ENCODE assay signal across 20 mouse cellular contexts in the genomic region with DNA sequence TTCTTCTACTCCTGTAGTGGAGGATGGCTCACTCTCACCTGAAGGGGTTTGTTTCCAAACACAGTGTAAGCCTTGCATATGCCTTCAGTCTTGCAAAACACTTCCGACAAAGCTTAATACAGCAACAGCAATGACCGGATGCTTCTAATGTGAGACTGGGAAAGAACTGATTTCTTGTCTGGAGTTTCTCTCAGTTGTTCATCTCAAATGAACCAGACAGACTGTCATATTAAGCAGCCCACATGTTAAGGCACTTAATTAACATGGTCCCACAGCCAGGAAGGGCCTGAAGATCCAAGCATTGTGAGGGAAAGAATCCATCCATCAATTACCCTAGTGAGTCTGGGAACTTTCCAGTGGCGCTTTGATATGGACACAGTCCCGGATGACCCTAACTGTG. TPM values are rescaled to one million over a fixed set of nuclear protein-coding genes. Genes with fewer than 3 reads are reported as not detected.
A peak's percentile ranks its signal among the peaks of the same experiment; 100 is the strongest.
DNase-seq lines count a peak whose midpoint lies in the region; ATAC-seq lines count a peak whose summit lies in the region.
"Had no signal": no experiment of that assay in that cellular context is flagged by ENCODE, and none has a peak within 500 bp of the region (broad histone marks: within the 10 kb centered on the region; RNA-seq: fewer than 3 reads in every experiment).

No protein-coding gene starts in this region.

- peaks cover 12% of the 10 kb centered on the region for H3K4me1 ChIP-seq in hindbrain, embryonic 13.5 days (replicated peaks)
- H3K4me1 ChIP-seq in hindbrain, embryonic 16.5 days (ENCODE audit: control insufficient read depth, insufficient read depth, low read depth, low read length), result no peaks in the 10 kb centered on the region
- H3K4me1 ChIP-seq in neural tube, embryonic 13.5 days (replicated peaks), result peaks cover 16% of the 10 kb centered on the region
- H3K4me1 ChIP-seq: embryonic facial prominence, embryonic 10.5 days; embryonic facial prominence, embryonic 12.5 days; forebrain, embryonic 13.5 days; forebrain, embryonic 15.5 days had no signal

- H3K4me2 ChIP-seq in hindbrain, embryonic 13.5 days, result no peak overlapping the region
- H3K4me2 ChIP-seq in hindbrain, embryonic 16.5 days (ENCODE audit: low read length), result no peak overlapping the region
- H3K4me2 ChIP-seq in neural tube, embryonic 13.5 days, result no peak overlapping the region
- H3K4me2 ChIP-seq: embryonic facial prominence, embryonic 12.5 days; forebrain, embryonic 13.5 days; forebrain, embryonic 15.5 days had no signal

- H3K9me3 ChIP-seq in hindbrain, embryonic 13.5 days, result no peaks in the 10 kb centered on the region
- no peaks in the 10 kb centered on the region for H3K9me3 ChIP-seq in hindbrain, embryonic 16.5 days (ENCODE audit: control insufficient read depth, low read length)
- no peaks in the 10 kb centered on the region for H3K9me3 ChIP-seq in neural tube, embryonic 13.5 days
- H3K9me3 ChIP-seq: embryonic facial prominence, embryonic 10.5 days; embryonic facial prominence, embryonic 12.5 days; forebrain, embryonic 13.5 days; forebrain, embryonic 15.5 days had no signal

- ATAC-seq in hindbrain, embryonic 13.5 days (ENCODE audit: low FRiP score), result no peak
- no peak for ATAC-seq in hindbrain, embryonic 16.5 days
- no peak for ATAC-seq in neural tube, embryonic 13.5 days (ENCODE audit: low read depth)
- ATAC-seq: activated CD4-positive, CD25-positive, alpha-beta regulatory T cell, adult 4 months; forebrain, embryonic 13.5 days; forebrain, embryonic 15.5 days; Patski had no signal

- no peaks in the 10 kb centered on the region for H3K27me3 ChIP-seq in hindbrain, embryonic 13.5 days
- H3K27me3 ChIP-seq in hindbrain, embryonic 16.5 days (replicated peaks; ENCODE audit: control insufficient read depth, insufficient read depth, low read length), result no peaks in the 10 kb centered on the region
- H3K27me3 ChIP-seq in neural tube, embryonic 13.5 days, result no peaks in the 10 kb centered on the region
- H3K27me3 ChIP-seq: embryonic facial prominence, embryonic 12.5 days; forebrain, embryonic 13.5 days; forebrain, embryonic 15.5 days had no signal

- DNase-seq in neural tube, embryonic 10.5 days (ENCODE audit: extremely low spot score, low spot score), result no peak
- DNase-seq in MN1 (ENCODE audit: low spot score), result peak; percentile 93
- DNase-seq in kidney, postnatal 36 days, result no peak
- DNase-seq: adrenal gland, adult 8-10 months; adrenal gland, postnatal 14 days; adrenal gland, postnatal 36 days; cerebellum, adult 11-12 months; cerebellum, adult 2 months; cerebellum, adult 9-10 months; cerebellum, postnatal 10 days; cerebellum, postnatal 25 days had no signal

- H3K36me3 ChIP-seq in hindbrain, embryonic 13.5 days, result no peaks in the 10 kb centered on the region
- H3K36me3 ChIP-seq in hindbrain, embryonic 16.5 days (ENCODE audit: control insufficient read depth, insufficient read depth, low read length), result no peaks in the 10 kb centered on the region
- no peaks in the 10 kb centered on the region for H3K36me3 ChIP-seq in neural tube, embryonic 13.5 days
- H3K36me3 ChIP-seq: embryonic facial prominence, embryonic 10.5 days; embryonic facial prominence, embryonic 12.5 days; forebrain, embryonic 15.5 days had no signal

- no peak overlapping the region for H3K9ac ChIP-seq in hindbrain, embryonic 13.5 days
- H3K9ac ChIP-seq in hindbrain, embryonic 16.5 days (ENCODE audit: low read depth, low read length), result no peak overlapping the region
- H3K9ac ChIP-seq in neural tube, embryonic 13.5 days, result no peak overlapping the region
- H3K9ac ChIP-seq: embryonic facial prominence, embryonic 12.5 days; forebrain, embryonic 13.5 days; forebrain, embryonic 15.5 days had no signal

- no peak overlapping the region for H3K4me3 ChIP-seq in hindbrain, embryonic 13.5 days
- H3K4me3 ChIP-seq in hindbrain, embryonic 16.5 days (ENCODE audit: low read length), result no peak overlapping the region
- H3K4me3 ChIP-seq in neural tube, embryonic 13.5 days, result no peak overlapping the region
- H3K4me3 ChIP-seq: embryonic facial prominence, embryonic 10.5 days; embryonic facial prominence, embryonic 12.5 days; forebrain, embryonic 13.5 days; forebrain, embryonic 15.5 days had no signal

- 63% methylated on average over 4 of the region's 4 CpGs for WGBS in hindbrain, embryonic 13.5 days
- WGBS in hindbrain, embryonic 16.5 days, result 70% methylated on average over 4 of the region's 4 CpGs
- WGBS in neural tube, embryonic 13.5 days, result 75% methylated on average over 4 of the region's 4 CpGs

- 0 out of 2 replicates have a peak overlapping the region, but pooled peaks have one; percentile 19 for H3K27ac ChIP-seq in hindbrain, embryonic 13.5 days
- no peak overlapping the region for H3K27ac ChIP-seq in hindbrain, embryonic 16.5 days (ENCODE audit: low read depth, low read length)
- H3K27ac ChIP-seq in neural tube, embryonic 13.5 days (replicated peaks), result 0 out of 2 replicates have a peak overlapping the region, but pooled peaks have one; percentile 23
- H3K27ac ChIP-seq: embryonic facial prominence, embryonic 10.5 days; embryonic facial prominence, embryonic 12.5 days; forebrain, embryonic 13.5 days; forebrain, embryonic 15.5 days had no signal

RNA-seq across cellular contexts. Expression of a gene that starts 17.0 kb away (rescaled TPM):
- 8.4 and 9.1 TPM in 2 replicates for polyA plus RNA-seq in hindbrain, embryonic 13.5 days (2015; fragmentation: Nextera tagmentation; extraction: Ambion mirVana)
- polyA plus RNA-seq in hindbrain, embryonic 16.5 days (2015; fragmentation: Nextera tagmentation; extraction: Ambion mirVana), result 9.7 and 11.1 TPM in 2 replicates
- 8.8 and 9.5 TPM in 2 replicates for polyA plus RNA-seq in neural tube, embryonic 13.5 days (2015; fragmentation: Nextera tagmentation; extraction: Ambion mirVana)
- polyA plus RNA-seq: activated CD4-positive, CD25-positive, alpha-beta regulatory T cell, adult 4 months had no signal
